Mouse (Mus musculus) large intestine, adult 2 months (tissue): ENCODE results near the gene Gm11568. TPM values are rescaled to one million over a fixed set of nuclear protein-coding genes. Genes with fewer than 3 reads are reported as not detected.
"Not testable (repeated sequence)": the region's sequence is repeated elsewhere in the genome, so short reads cannot be mapped to it uniquely, and the experiment has no call there.

Experiments
- DNase-seq: peaks from one replicate; pipeline ENCODE4 v3.0.0-alpha.2; 2012; ENCODE audit warnings: low read depth, low spot score
- WGBS: fragments of 180-500 bp; shearing (Covaris S2); methylation state at CpG from one replicate; pipeline ENCODE4 v1.1.7; 2018; 5-methylcytosine and 5-hydroxymethylcytosine counted together
- polyA plus RNA-seq: library from polyadenylated mRNA; depleted of rRNA; stranded (reverse); fragments of >200 nt; gene quantifications from 2 replicates; pipeline ENCODE4 v1.2.3, GENCODE M21; 2012; rRNA removed

Gm11568 gene
- not detected in 2 replicates for polyA plus RNA-seq

DNA sequence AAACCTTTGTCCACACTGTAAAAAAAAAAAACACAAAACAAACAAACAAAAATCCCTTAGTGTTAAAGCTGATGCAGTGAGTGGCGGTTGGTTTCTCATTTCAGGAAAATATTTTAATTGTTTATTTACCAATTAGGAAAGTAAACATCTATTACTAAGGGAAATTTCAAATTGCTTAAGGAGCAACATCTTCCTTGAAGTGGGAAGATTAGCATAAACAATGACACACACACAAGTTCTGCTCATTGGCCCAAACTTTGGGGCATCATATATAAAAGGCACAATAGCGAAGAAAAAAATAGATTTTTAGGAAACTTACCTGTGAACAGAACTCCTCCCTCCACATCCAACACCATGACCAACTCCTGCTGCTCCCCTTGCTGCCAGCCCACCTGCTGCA, at the start of gene Gm11568:
Gene Gm11568, plus strand, starts transcription at position 301 of the 400 bp plus-strand sequence.
- 73% methylated on average over 2 of the region's 2 CpGs for WGBS
- no peak for DNase-seq

DNA sequence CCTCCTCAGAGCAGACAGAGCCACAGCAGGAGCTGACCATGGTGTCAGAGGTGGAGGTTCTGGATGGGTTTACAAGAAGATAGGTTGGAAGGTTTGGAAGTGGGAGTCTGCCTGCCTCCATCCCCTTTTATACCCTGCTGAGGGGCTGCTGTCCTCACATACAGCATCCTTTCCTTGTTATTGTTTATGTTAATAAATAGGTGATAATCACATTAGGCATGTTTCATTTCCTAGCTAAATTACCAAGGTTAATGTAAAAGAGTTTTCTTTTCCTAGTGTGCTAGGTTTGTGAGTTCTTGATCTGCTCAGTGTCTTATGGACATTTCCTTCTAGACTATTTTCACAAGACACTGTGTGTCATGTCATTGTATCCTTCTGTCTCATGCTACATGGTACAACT, 47.9 kb upstream of the Gm11568 start, which contains the start of gene Krtap4-13:
Gene Krtap4-13, minus strand, starts transcription at position 101 of the 400 bp plus-strand sequence.
- DNase-seq = not testable (repeated sequence)

DNA sequence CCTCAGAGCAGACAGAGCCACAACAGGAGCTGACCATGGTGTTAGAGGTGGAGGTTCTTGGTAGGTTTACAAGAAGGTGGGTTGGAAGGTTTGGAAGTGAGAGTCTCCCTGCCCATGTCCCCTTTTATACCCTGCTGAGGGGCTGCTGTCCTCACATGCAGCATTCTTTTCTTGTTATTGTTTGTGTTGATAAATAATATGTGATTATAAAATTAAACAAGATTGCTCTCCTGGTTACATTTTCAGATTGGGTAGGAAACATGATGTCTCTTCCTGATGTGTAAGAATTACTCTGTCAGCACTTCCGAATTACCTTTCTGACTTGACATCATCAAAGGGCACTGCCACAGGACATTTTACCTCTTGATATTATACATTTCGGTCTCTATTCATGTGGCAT, 42.2 kb upstream of the Gm11568 start, which contains the start of gene Gm11564:
Gene Gm11564, minus strand, starts transcription at position 101 of the 400 bp plus-strand sequence.
- DNase-seq = not testable (repeated sequence)
- WGBS = 74% methylated on average over 2 of the region's 2 CpGs

DNA sequence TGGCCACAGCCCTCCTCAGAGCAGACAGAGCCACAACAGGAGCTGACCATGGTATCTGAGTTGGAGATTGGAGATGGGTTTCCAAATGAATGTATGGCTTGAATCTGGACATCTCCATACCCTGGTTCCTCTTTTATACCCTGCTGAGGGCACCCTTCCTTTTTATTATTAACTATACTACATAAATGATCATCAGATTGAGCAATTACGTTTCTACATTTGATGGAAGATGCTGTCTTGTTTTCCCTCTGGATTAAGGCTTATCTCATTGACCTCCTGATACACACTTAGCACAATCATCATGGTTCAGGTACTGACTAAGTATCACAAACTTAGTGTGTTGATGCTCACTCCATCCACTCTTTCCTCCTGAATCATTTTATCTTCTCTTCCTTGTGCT, 19.8 kb upstream of the Gm11568 start, which contains the start of gene 2300003K06Rik:
Gene 2300003K06Rik, minus strand, starts transcription at position 101 of the 400 bp plus-strand sequence.
- no peak for DNase-seq
- WGBS = 53% methylated on average over 1 of the region's 1 CpGs

DNA sequence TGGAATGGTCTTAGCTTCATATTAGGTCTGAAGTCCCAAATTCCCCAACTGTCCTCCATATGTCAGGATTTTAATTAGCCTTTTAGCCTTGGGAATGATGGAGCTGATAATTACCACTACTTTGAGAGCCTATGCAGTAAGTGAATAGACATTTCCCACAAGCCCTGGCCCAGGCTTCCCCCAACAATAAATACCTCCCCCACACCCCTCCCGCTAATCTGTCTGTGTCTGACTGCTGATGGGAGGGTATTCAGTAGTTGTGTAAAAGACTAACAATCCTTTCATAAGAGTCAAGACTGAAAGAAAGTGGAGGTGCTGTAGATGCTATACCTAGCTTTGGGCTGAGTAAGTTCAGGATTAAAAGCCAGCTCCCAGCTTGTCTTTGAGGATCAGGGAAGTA, 15.5 kb upstream of the Gm11568 start:
- 45% methylated on average over 1 of the region's 1 CpGs for WGBS
- DNase-seq = no peak

DNA sequence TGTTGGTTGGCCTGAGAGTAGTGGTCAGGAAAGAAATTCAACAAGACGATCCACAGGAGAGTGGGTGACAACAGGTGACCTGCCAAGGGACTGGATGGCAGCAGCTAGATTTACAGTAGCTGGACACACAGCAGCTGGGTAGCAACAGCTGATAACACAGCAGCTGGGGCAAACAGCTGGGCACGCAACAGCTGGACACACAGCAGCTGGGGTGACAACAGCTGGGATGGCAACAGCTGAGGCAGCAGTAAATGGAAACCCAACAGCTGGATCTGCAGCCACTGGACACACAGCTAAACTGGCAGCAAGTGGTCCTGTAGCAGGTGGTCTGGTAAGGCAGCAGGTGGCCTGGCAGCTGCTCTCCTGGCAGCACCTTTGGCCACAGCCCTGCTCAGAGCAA, 11.0 kb upstream of the Gm11568 start:
- WGBS = 75% methylated on average over 2 of the region's 2 CpGs
- no peak for DNase-seq

DNA sequence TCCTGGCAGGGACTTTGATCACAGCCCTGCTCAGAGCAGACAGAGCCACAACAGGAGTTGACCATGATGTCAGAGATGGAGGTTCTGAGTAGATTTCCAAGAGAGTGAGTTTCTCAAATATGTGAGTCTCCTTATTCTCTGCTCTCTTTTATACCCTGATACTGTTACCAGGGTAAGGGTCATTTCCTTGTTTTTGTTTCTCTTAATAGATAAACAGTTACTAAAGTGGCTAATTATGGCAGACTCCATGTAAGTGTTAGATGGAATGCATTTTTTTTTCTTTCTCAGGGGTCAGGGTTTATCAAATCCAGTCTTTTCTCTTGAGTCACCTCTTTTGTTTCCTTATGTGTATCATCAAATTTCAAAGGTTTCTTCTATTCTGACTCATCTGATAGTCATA, 6.2 kb upstream of the Gm11568 start, which contains the start of gene Krtap4-16:
Gene Krtap4-16, minus strand, starts transcription at position 101 of the 400 bp plus-strand sequence.
- DNase-seq = no peak

DNA sequence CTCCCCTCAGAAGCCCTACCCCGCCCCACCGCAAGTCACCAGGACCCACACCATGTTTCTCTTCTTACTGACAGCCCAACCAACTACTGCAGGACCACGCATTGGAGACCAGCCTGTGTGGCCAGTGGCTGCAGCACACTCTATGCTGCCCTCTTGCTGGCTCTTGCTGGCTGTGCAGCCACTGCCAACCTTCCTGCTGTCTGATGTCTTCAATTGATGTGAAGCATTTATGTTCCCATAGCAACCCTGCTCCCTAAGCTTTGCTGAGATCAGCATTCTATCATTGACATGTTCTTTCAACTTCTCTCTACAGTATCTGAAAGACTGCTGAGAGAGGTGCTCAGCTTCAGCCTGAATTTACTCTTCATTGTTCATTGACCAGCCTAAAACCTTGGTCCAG, 3.6 kb upstream of the Gm11568 start:
- 59% methylated on average over 3 of the region's 3 CpGs for WGBS
- DNase-seq = no peak

DNA sequence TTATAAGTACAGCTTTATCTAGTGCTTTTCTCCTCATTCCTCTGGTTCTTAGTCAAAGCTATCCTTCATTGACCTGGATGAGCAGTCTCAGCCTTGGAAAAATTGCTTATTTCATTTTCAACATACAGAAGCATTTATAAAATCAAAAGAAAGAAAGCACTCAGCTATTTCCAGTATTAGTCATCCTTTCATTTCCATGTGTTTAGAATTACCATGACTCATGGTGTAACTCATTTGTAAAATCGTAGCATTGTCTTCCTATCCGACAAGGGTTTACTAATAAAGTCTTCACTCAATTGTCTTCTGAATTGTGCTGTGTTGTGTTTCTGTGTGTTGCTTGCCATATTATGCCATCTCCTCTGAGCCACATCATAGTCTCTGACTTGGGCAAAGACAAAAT, 1.0 kb downstream of the Gm11568 start:
- 58% methylated on average over 2 of the region's 2 CpGs for WGBS
- DNase-seq = no peak

DNA sequence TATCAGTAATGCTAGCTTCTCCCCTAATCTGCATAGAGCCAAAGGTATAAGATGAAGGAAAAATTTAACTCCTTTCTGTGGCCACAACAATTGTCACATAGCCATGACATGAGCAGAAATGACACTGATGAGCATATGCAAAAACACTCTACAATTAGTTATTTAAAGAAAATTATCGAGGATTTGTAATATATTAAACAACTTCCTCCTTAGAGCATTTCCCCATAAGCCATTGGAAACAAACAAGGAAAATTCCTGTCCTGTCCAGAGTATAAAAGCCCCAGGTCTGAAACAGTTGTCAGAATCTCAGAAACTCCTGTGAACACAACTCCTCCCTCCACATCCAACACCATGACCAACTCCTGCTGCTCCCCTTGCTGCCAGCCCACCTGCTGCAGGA, 6.5 kb downstream of the Gm11568 start, which contains the start of gene Gm11559:
Gene Gm11559, plus strand, starts transcription at position 301 of the 400 bp plus-strand sequence.
- WGBS = 58% methylated on average over 1 of the region's 1 CpGs
- not testable (repeated sequence) for DNase-seq

DNA sequence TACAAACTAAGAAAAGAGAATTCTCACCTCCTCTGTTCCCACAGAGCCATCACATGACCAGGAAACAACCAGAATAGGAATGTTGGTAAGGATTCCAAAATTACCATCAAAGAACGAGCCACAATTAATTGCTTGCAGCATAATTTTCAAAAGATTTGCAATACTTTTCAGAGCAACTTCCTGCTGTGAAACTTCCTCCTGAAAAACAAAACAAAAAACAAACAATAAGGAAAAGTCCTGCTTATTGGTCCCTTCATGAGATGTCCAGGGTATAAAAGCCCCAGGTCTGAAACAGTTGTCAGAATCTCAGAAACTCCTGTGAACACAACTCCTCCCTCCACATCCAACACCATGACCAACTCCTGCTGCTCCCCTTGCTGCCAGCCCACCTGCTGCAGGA, 15.4 kb downstream of the Gm11568 start, which contains the start of gene Krtap9-1:
Gene Krtap9-1, plus strand, starts transcription at position 301 of the 400 bp plus-strand sequence.
- 55% methylated on average over 1 of the region's 1 CpGs for WGBS
- DNase-seq = not testable (repeated sequence)

DNA sequence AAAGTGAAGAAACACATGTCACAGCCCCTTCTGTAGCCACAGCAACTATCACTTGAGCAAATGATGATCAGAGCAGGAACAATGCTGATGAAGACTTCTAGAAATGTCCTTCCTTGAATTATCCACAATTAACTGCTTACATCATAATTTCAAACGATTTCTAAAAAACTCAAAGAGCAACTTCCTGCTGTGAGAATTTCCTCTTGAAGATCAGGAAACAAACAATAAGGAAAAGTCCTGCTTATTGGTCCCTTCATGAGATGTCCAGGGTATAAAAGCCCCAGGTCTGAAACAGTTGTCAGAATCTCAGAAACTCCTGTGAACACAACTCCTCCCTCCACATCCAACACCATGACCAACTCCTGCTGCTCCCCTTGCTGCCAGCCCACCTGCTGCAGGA, 21.2 kb downstream of the Gm11568 start, which contains the start of gene Gm11567:
Gene Gm11567, plus strand, starts transcription at position 301 of the 400 bp plus-strand sequence.
- 23% methylated on average over 1 of the region's 1 CpGs for WGBS
- DNase-seq = not testable (repeated sequence)

DNA sequence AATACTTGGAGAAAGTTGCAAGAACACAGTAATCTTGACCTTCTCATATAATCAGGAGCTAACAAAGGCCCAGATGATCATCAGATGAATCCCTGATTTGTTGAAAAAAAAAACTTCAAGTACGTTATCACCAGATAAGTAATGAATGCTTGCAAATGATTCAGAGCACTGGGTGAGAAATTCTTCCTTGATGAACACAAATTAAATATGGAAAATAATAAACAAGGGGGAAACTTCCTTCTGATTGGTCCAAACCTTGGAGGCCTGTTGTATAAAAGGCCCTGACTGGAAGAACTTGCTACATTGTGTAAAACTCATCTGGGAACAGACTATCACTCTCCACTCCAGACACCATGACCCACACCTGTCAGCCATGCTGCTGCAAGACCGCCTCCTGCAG, 49.9 kb downstream of the Gm11568 start, which contains the start of gene Krtap31-1:
Gene Krtap31-1, plus strand, starts transcription at position 301 of the 400 bp plus-strand sequence.
- DNase-seq = no peak
- WGBS = 76% methylated on average over 2 of the region's 2 CpGs

Other genes starting within 250 kb of the Gm11568 start
- not detected in 2 replicates for gene Gm11937, start 247.7 kb upstream of the Gm11568 start, polyA plus RNA-seq
- 0.22 TPM in 1 of 2 replicates, not detected in the other for gene Krtap2-4, start 243.1 kb upstream of the Gm11568 start, polyA plus RNA-seq
- gene Gm11562, start 237.5 kb upstream of the Gm11568 start, polyA plus RNA-seq = 0.26 TPM in 1 of 2 replicates, not detected in the other
- gene Krtap4-1, start 229.7 kb upstream of the Gm11568 start, polyA plus RNA-seq = not detected in 2 replicates
- gene Krtap4-2, start 222.8 kb upstream of the Gm11568 start, polyA plus RNA-seq = not detected in 2 replicates
- gene Krtap4-7, start 213.8 kb upstream of the Gm11568 start, polyA plus RNA-seq = not detected in 2 replicates
- not detected in 2 replicates for gene Gm11555, start 207.7 kb upstream of the Gm11568 start, polyA plus RNA-seq
- gene Gm11563, start 199.0 kb upstream of the Gm11568 start, polyA plus RNA-seq = not detected in 2 replicates
- gene Krtap4-6, start 192.0 kb upstream of the Gm11568 start, polyA plus RNA-seq = not detected in 2 replicates
- gene Gm14190, start 167.2 kb upstream of the Gm11568 start, polyA plus RNA-seq = not detected in 2 replicates
- gene Gm14180, start 123.6 kb upstream of the Gm11568 start, polyA plus RNA-seq = not detected in 2 replicates
- gene Gm11595, start 85.0 kb upstream of the Gm11568 start, polyA plus RNA-seq = not detected in 2 replicates
- gene Krtap4-8, start 77.2 kb upstream of the Gm11568 start, polyA plus RNA-seq = not detected in 2 replicates
- not detected in 2 replicates for gene Krtap4-9, start 72.7 kb upstream of the Gm11568 start, polyA plus RNA-seq
- not detected in 2 replicates for gene Gm11596, start 64.5 kb upstream of the Gm11568 start, polyA plus RNA-seq
- not detected in 2 replicates for gene Gm11569, start 59.0 kb upstream of the Gm11568 start, polyA plus RNA-seq
- gene Gm11554, start 53.5 kb upstream of the Gm11568 start, polyA plus RNA-seq = not detected in 2 replicates
- gene Krtap4-13, start 48.0 kb upstream of the Gm11568 start, polyA plus RNA-seq = not detected in 2 replicates
- gene Gm11564, start 42.3 kb upstream of the Gm11568 start, polyA plus RNA-seq = not detected in 2 replicates
- gene 2300003K06Rik, start 19.9 kb upstream of the Gm11568 start, polyA plus RNA-seq = not detected in 2 replicates
- 0.11 and 0.33 TPM in 2 replicates for gene Krtap4-16, start 6.3 kb upstream of the Gm11568 start, polyA plus RNA-seq
- gene Gm11559, start 6.6 kb downstream of the Gm11568 start, polyA plus RNA-seq = not detected in 2 replicates
- gene Krtap9-1, start 15.5 kb downstream of the Gm11568 start, polyA plus RNA-seq = not detected in 2 replicates
- gene Gm11567, start 21.3 kb downstream of the Gm11568 start, polyA plus RNA-seq = not detected in 2 replicates
- gene Krtap31-1, start 50.0 kb downstream of the Gm11568 start, polyA plus RNA-seq = not detected in 2 replicates
- gene Gm11565, start 56.8 kb downstream of the Gm11568 start, polyA plus RNA-seq = not detected in 2 replicates
- gene Krtap31-2, start 78.4 kb downstream of the Gm11568 start, polyA plus RNA-seq = not detected in 2 replicates
- gene Krtap9-5, start 90.6 kb downstream of the Gm11568 start, polyA plus RNA-seq = not detected in 2 replicates
- not detected in 2 replicates for gene Krtap29-1, start 121.1 kb downstream of the Gm11568 start, polyA plus RNA-seq
- not detected in 2 replicates for gene Krtap16-1, start 128.7 kb downstream of the Gm11568 start, polyA plus RNA-seq
- gene Krtap17-1, start 136.1 kb downstream of the Gm11568 start, polyA plus RNA-seq = not detected in 2 replicates
- not detected in 2 replicates for gene Krt33a, start 158.3 kb downstream of the Gm11568 start, polyA plus RNA-seq
- gene Krt33b, start 172.0 kb downstream of the Gm11568 start, polyA plus RNA-seq = not detected in 2 replicates
- not detected in 2 replicates for gene Krt34, start 183.6 kb downstream of the Gm11568 start, polyA plus RNA-seq
- gene Krt31, start 192.6 kb downstream of the Gm11568 start, polyA plus RNA-seq = 0.19 and 0.25 TPM in 2 replicates
- gene Krt32, start 230.3 kb downstream of the Gm11568 start, polyA plus RNA-seq = 0.11 and 0.25 TPM in 2 replicates
- gene Krt35, start 238.3 kb downstream of the Gm11568 start, polyA plus RNA-seq = 0.12 and 0.55 TPM in 2 replicates
- gene Krt36, start 247.7 kb downstream of the Gm11568 start, polyA plus RNA-seq = 0.11 TPM in 1 of 2 replicates, not detected in the other